Mouse (Mus musculus): ENCODE measurements around the gene Rplp1.

- TF ChIP-seq CTCF (IDR thresholded peaks at IDR 0.05; ENCODE audit: low read depth, low read length), result peak; percentile 39
- TF ChIP-seq POLR2A (IDR thresholded peaks at IDR 0.05; ENCODE audit: insufficient read depth, low read length), result peak; percentile 66
Measured at GRCm38 (mm10) chr9:61946623-61947401, 32.5 kb upstream of the Rplp1 start, which contains the start of gene Kif23.
